Mouse (Mus musculus) lung, postnatal 4 days (tissue): ENCODE results near the gene Ildr1.

Experiments
- DNase-seq, 2 experiments: peaks; one replicate each; pipeline ENCODE4 v3.0.0; 2021

The Ildr1 gene

DNA sequence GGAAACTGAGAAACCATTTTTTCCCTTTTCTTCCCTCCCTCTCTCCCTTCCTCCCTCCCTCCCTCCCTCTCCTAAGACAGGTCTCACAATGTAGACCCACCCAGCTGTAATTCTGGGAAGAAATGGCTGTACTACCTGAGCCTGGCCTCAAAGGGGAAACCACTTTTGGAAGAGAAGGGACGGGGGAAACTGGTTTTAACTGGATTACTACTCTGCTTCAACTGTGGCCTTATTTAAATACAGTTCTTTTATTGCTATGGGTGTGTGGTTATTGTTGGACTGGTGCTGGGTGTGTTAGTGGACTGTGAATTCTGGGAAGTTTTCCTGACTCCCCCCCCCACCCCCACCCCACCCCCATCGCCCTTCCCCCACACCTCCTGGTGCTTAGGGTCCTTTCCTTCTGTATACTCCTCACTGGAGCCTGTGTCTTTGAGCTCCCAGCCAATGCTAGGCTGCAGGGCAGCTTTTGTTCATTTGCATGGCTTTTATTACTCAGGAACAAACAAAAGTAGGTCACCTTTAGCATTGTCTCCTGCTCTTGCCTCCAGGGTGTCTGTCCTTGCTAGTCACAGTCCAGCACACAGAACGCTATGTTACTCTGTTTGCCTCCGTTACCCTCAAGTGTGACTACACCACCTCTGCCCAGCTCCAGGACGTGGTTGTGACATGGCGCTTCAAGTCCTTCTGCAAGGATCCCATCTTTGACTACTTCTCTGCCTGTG is 14.1 kb downstream of the Ildr1 start:
- no peak for DNase-seq

DNA sequence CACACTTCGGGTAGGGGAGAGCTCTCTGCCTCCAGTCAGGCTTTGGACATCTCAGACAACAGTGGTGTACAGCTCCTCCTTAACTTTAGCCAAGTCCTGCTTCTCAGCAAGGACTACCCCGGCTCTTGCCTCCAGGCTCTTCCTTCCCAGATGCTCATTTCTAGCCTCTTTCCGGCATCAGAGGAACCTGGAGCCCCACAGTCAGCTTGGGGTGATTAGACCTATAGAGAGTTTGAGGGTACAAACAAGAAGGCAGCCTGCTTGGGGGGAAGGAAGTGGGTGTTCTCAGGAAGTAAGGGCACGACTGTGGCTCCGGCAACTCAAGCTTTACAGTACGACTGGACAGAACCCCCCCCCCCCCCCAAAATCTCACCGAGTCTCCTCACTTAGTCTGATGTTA is 15.0 kb downstream of the Ildr1 start:
- DNase-seq: no peak

DNA sequence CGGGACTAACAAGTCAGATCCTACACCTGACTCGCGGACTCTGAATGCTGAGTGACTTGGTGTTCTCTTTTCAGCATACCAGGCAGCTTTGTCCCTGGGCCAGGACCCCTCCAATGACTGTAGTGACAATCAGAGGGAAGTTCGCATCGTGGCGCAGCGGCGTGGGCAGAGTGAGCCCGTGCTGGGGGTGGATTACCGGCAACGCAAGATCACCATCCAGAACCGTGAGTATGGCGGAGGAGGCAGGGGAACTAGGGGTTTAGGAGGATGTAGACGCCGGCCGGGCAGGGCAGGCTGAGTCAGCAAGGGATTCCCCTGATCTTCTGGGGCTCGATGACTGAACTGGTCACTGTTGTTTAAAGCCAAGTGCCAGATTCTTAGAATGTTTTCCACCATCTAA is 15.6 kb downstream of the Ildr1 start:
- DNase-seq: peak in 1 of 2 experiments; percentile 15

DNA sequence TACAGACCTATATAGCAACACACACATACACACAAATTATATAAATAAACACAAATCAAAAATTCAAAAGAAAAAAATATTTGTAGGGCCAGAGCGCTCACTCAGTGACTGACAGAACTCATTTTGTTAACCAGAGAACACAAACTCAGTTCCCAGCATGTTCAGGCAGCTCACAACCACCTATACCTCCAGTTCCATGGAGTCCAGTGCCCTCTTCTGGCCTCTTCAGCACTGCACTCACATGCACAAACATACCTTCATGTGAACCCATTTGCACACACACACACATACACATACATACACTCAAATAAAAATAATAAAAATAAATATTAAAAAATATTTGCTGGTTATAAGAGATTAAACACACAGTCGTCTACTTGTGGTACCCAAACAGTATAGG is 17.0 kb downstream of the Ildr1 start:
- no peak for DNase-seq

DNA sequence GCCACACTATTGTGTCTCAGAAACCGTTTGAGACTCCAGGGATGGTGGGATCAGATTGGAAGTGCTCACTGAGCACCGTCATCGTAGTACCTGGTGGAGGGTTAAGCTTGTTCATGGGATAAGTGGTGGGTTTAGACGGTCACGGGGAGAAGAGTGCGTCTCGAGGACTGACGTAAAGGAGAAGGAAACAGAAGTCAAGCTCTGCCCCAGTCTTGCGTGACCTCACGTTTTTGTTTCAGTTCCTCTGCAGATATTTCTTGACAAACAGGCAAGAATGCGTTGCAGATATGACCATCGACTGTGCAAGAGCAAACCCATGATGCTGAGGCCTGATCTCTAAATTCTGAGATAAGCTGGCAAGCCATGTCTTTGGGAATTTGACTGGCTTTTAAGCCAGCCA is 18.0 kb downstream of the Ildr1 start:
- DNase-seq: peak in 1 of 2 experiments; percentile 29

DNA sequence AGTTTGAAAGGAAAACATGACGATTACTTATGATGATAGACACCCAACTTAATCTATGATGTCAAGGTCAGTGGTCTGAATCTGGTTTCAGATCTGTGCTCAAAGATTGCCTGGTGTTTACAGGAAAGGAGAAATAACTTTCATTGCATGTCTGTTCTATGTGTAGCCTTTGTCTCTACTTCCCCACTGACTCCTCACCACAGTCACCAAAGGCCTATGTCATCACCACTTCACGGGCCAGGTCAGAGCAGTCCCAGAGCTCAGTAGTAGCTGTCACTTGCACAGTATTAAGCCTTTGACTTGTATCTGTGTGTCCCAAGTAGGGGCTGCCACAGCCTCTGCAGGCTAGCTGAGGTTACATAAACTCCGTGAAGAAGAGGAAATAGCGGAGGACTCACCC is 23.7 kb downstream of the Ildr1 start:
- DNase-seq: no peak

DNA sequence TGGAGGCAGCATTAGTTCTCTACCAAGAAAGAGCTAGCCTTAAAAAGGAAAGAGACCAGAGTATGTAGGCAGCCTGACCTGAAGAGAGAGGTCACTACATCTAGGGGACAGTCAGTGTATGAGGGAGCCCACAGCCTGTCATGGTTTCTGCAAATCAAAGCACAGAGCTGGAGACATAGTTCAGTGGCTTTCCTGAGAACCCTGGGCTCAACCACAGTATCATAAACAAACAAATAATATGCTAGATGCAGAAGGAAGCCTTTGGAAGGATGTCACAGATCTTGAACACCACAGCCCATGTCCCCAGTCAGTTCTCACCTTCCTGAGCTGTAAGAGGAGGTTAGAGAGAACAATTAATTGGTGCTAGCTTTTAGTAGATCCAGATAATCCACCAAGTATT is 24.9 kb downstream of the Ildr1 start:
- DNase-seq: no peak

DNA sequence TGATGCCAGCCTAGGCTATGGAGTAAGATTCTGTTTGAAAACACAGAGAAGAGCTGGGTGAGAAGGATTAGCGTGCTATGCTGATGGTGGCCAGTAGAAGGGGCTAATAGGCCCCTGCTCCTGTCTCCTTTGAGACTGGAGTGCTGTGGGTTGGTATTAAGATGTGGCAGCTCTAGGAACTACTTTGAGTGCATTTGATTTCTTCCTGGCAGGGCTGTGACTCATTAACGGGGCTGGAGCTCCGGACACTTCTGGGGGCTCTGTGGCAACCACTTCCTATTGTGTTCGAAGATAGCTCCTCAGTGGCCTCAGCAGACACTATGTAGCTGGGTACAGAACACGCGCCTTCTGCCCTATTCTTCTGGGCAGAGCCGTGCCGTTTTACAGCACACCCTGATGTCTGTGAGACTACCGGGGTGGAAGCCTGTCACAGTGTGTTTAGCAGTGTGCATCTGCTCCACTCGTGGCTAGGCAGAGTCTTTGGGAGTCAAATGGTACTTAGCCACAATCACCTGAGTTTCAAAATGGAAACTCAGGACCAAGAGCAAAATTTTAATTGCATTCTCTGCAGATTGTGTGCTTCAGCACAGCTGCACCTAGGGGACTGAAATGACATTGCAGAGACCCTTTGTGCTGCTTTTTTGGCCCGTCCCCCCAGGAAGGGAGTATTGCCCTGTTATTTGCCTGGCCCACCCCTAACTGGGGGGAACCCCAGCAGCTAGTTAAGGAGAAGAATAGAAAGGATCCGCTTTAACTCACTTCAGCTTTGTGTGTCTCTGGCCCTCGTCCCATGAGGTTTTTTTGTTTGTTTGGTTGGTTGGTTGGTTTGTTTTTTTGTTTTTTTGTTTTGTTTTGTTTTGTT is 26.6 kb downstream of the Ildr1 start:
- DNase-seq: no peak

DNA sequence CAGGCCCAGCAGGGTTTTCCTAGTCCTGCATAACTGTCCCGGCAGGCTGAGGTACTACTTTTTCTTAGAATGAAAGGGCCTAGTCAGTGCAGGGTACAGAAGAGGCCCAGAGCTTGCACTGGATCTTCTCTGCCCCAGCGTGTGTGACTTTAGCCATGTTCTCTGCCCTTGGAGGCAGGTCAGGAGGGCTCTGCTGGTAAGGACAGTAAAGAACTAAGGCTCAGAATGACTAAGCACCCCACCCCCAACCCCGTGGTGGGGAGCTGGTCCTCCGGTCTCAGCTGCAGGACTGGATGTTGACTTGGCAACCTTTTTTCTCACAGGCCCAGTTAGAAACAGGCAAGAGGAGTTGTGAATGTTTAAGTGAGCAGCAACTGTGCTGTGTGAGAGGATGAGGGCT is 29.0 kb downstream of the Ildr1 start:
- DNase-seq: no peak

DNA sequence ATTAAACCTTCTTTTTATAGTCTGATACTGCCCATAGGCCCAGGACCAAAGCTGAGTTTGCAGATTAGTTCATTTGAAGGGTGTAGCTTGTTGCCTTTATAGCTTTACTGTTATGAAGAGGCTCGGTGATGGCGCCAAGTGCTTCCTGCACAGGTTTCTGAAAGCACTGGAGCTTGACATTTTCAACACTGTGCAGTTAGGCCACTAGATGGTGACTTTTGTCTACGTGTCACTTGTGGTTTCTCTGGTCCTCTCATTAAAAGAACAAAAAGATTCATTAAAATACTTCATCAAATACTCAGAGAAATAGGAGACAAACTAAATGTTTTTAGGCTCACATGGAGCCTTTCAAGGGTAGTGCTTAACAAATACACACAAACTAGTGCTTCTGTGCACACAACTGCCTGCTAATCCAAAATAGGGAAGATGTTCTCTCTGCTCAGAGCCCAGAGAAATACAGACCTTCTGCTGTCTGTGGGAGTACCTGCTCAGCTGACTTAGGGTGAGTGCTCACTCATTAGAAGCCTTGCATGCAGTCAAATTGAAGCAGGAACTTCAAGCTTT is 30.2 kb downstream of the Ildr1 start:
- DNase-seq: no peak

DNA sequence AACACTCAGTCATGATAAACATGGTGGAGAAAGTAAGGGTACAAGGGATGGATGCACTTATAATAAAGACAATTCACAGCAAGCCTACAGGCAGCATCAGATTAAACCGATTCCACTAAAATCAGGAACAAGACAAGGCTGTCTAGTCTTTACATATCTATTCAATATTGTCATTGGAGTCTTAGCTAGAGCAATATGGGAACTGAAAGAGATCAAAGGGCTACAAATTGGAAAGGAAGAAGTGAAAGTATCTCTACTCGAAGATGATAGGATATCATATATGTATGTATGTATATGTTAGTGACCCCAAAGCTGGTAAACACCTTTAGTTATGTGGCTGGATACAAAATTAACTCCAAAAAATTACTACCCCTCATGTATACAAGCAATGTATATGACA is 35.2 kb downstream of the Ildr1 start:
- no peak for DNase-seq

DNA sequence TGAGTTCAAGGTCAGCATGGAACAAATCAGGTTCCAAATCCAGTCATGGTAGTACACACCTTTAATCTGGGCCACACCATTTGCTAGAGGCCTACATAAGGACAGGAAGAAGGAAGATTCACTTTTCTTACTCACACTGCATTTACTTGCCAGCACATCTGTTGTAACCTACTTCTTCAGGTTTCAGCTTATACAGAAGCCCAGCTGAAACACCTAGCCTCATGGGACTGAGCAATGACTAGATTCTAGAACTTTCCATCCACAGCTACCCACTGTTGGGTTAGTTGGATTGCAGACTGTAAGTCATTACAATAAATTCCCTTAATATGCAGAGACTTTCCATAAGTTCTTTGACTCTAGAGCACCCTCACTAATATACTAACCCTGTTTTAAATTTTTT is 38.8 kb downstream of the Ildr1 start:
- no peak for DNase-seq

DNA sequence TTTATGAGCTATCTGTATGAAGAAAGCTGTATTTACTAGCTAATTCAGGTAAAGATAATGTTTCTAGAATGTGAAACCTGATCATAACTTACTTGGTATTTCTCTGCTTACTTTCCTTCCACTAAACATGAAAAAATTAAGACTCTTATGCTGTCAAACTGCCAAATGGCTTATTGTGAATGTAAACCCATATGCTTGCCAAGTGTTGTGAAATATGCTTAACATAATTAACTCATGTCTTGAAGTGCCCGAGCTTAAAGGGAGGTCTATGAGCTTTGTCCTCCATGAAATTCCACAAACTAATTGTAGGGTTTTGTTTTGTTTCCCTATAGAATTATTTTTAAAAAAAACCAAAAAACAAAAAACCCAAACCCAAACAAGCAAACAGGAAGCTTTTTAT is 40.0 kb downstream of the Ildr1 start:
- DNase-seq: no peak

DNA sequence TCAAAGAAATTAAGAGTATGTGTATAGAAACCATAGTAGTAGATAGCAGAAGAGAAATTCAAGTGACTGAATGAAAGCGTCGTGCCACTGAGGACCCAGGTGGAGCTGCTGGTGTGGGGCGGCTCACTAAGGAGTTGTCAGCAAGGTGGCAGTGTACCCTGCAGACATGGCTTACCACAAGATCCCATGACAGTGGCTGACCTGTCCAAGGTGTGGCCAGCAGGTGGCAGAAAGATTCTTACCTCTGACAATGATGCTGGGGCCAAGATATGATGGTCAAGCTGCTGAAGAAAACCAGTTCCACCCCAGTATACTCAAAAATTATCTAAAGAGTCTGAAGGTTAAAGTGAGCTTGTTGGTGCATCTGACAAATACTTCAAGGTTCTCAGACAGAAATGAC is 41.6 kb downstream of the Ildr1 start:
- peak; percentile 36 to 49 for DNase-seq

DNA sequence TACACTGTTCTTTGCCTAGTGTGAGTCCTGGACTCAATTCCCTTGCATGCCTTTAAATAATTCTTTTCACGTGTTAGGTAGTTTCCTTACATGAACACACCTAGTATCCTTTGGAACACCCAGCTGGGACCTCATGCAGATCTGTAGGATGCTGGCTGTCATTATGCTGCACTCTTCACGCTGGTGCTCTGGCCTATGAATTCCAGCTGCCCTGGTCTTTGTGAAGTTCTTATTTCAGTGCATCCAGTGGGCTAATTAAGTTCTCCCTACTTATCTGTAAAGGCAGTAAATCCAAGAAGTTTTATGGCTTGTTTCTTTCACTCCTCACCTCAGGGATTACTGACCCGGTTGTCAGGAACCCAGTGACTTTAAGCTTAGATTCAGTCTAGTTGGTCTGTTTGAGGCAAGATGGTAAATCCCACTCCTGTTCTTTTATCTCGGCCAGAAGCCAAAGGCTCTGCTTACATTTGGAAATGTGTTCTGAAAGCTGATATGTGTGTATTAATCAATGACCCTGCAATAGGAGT is 45.7 kb downstream of the Ildr1 start:
- DNase-seq: no peak

DNA sequence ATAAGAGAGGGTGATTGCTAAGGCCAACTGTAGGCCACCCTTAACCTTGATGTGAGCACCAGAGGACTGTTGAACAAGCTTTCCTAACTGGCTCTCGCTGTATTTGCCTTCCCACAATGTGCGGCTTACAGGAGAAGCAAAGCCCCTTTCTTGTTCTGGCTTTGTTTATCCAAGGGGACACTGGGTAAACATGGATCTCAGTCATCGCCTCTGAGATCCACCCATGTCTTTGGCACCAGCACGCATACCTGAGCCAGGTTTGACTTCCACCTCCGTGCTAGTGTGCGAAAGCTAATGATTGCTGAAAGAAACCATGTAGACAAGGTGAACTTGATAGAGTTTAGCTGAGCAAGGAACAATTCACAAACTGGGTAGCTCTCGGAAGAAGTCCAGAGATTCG is 49.8 kb downstream of the Ildr1 start:
- no peak for DNase-seq

DNA sequence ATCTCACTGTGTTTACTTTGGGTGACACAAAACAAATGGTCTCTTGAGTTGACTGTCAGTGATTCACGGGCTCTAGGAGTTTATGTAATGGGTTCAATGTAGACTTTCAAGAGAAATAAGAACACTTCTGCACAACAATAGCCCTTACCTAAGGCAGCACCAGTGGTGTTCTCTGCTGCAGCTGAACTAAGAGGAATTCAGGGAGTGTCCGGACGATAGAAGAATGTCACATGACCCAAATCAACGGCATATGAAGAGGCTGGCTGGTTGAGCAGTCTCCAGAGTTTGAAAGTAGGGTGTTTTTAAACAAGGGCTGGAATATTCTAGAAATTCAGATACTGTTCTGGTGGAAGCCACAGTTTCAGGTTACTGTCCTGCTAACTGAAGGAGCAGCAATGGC is 53.3 kb downstream of the Ildr1 start:
- DNase-seq: no peak

DNA sequence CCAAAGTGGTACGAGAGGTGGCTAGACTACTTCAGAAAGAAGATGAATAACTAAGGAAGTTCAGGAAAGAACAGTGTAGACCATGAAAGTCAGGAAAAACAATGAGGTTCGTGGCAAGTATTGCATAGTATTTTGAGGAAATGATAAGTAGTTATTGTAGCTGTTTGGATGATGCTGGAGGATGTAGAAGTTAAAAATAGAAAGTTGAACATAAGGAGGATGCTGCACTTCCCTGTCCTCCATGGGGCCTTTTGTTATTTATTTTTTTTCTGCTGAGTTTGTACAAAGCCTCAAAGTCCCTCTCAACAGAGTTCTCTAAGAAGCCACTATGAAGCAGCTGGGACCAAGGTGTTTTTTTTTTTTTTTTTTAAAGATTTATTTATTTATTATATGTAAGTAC is 54.0 kb downstream of the Ildr1 start:
- DNase-seq: no peak

DNA sequence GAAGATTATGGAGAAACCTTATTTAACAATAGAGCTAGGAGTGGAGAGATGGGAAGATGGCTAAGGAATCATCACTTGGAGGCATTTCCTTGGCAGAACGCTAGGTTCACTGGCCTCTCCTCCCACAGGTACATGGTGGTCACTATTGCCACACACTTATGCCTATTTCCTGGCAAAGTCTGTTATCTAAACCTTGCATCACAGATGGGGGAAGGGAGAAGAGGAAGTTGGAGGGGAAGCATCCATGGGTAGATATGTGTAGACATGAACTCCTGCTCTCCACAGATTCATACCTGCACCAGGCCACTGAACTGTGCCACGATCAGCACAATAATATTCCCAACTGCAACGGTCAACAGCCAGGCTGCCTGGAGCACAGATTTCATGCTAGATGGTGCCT is 58.2 kb downstream of the Ildr1 start:
- DNase-seq: no peak

DNA sequence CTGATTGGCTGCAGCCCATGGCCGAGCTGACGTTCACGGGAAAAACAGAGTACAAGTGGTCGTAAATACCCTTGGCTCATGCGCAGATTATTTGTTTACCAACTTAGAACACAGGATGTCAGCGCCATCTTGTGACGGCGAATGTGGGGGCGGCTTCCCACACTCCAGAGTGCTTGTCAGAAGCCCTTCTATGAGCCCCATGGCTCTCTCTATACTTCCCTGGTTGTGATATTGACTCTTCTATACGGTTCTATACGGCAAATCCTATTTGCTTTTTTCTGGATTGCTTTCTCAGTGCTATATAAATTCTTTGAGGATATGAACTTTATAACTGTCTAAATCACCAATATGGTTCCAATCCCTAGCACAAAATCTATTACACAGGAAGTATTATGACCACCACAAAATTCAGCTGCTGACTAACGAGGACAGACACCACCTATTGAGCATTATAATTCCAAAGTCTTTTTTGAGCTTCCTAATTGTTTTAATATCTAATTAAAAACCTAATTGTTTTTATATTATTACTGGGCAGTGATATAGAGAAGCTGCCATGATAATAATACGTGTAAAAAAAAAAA is 76.5 kb downstream of the Ildr1 start:
- peak in 1 of 2 experiments; percentile 27 for DNase-seq

DNA sequence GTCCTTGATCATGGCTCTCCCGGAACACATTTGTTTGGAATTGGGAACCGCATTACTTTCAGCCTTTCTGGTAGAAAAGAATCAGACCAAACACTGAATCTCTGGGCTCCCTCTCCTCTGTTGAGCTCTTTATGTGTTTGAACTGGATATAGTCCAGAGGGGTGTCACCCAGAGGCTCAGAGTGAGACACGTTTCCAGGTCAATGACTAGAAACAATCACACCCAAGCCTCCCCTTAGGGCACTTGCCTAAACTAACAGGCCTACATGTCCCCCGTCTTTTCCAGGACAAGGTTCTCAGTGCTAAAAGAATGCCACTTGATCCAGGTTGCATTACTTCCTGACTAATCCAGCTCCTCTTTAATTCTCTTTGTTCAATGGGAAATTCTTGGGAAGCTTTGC is 77.1 kb downstream of the Ildr1 start:
- peak; percentile 16 to 33 for DNase-seq

DNA sequence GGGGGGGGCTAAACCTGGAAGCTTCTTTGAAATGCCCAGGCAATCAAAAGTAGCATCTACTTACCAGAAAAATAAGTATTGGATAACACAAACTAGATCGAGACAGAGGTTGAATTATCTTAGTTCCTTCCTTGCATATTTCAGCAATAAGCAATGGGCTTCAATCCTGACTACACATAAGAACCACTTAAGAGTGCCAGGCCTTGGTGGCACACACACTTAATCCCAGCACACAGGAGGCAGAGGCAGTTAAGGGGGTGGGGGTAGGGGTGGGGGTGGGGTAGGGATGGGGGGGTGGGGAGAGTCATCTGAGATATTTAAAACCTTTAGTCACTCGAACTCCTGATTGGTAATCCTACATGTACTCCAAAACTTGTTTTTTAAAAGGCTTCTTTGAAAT is 77.5 kb downstream of the Ildr1 start:
- no peak for DNase-seq

DNA sequence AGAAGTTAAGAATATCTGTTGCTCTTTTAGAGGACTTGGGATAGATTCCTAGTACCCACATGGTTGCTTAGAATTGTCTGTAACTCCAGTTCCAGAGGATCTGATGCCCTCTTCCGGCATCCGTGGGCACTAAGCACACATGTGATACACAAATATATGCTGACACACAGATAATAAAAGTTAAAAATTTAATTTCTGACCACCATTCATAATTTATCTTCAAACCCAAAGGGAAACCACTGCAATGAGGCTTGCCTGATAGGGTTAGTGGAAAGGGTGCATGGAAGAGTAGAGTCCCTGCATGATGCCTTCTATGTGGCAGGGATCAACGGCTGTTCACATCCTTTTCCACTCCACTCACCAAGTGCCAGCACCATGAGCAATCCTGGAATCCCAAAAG is 77.9 kb downstream of the Ildr1 start:
- no peak for DNase-seq

DNA sequence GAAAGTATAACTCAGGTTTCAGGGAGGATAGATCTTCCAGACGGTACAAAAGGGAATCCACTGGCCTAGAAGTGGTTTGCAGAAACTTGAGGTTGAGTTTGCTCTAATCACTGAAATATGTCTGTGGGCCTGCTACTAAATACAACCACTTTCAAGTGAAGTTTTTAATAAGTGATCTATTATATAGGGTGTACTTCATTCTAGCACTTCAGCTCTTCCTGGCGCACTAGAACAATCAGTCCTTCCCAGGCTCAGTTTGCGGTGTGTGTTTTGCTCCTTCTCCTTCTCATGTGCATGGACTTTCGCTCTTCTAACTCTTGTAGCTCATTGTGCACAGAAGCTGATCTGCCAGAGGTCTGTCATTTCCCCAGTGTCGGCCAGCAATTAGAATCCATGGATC is 79.2 kb downstream of the Ildr1 start:
- peak; percentile 9 to 20 for DNase-seq
